Mouse (Mus musculus) MEL (cell line): Measurements from ENCODE around the gene Fgf11. TPM values are rescaled to one million over a fixed set of nuclear protein-coding genes. Genes with fewer than 3 reads are reported as not detected.

ENCODE experiments used
- E2F4 ChIP-seq: IDR thresholded peaks from 2 replicates; pipeline ENCODE4 v1.6.1; 2011; ENCODE audit warnings: low read depth, low read length, improper control_type of control experiment, borderline replicate concordance
- ELF1 ChIP-seq: IDR thresholded peaks from 2 replicates; pipeline ENCODE4 v1.6.1; 2014; ENCODE audit warnings: low read depth, mild to moderate bottlenecking, inconsistent platforms, low read length, improper control_type of control experiment, moderate library complexity
- EP300 ChIP-seq, 2 experiments: IDR thresholded peaks; 2 replicates each; pipeline ENCODE4 v1.6.1; 2011; ENCODE audit warnings: improper control_type of control experiment in 2 of 2, low read length in 2 of 2, low read depth in 1 of 2, mild to moderate bottlenecking in 1 of 2
- GATA1 ChIP-seq: IDR thresholded peaks from 2 replicates; pipeline ENCODE4 v1.6.1; 2011; ENCODE audit warnings: low read depth, low read length, improper control_type of control experiment
- HCFC1 ChIP-seq: IDR thresholded peaks from 2 replicates; pipeline ENCODE4 v1.6.1; 2012; ENCODE audit warnings: low read depth, mild to moderate bottlenecking, inconsistent platforms, low read length, improper control_type of control experiment, moderate library complexity
- JUND ChIP-seq: IDR thresholded peaks from 2 replicates; pipeline ENCODE4 v1.6.1; 2011; ENCODE audit warnings: low read depth, mild to moderate bottlenecking, improper control_type of control experiment, low read length
- KAT2A ChIP-seq: conservative IDR thresholded peaks from 2 replicates; pipeline ENCODE4 v1.6.1; 2012; ENCODE audit warnings: low read depth, low read length, improper control_type of control experiment, inconsistent platforms
- MXI1 ChIP-seq: IDR thresholded peaks from 2 replicates; pipeline ENCODE4 v1.6.1; 2011; ENCODE audit warnings: mild to moderate bottlenecking, low read depth, low read length, improper control_type of control experiment
- MYB ChIP-seq: IDR thresholded peaks from 2 replicates; pipeline ENCODE4 v1.6.1; 2011; ENCODE audit warnings: mild to moderate bottlenecking, low read depth, low read length, improper control_type of control experiment
- MYC ChIP-seq: IDR thresholded peaks from 2 replicates; pipeline ENCODE4 v1.6.1; 2011; ENCODE audit warnings: low read depth, mild to moderate bottlenecking, low read length, improper control_type of control experiment, moderate library complexity
- POLR2A ChIP-seq, 2 experiments: IDR thresholded peaks; 2 replicates each; pipeline ENCODE4 v1.6.1; 2011 to 2012; ENCODE audit warnings: low read length in 2 of 2, mild to moderate bottlenecking in 2 of 2, control low read depth in 1 of 2, improper control_type of control experiment in 1 of 2, low read depth in 1 of 2, moderate library complexity in 1 of 2; ENCODE audit not compliant: control insufficient read depth in 1 of 2, insufficient read depth in 1 of 2, poor library complexity in 1 of 2
- POLR2AphosphoS2 ChIP-seq: IDR thresholded peaks from 2 replicates; pipeline ENCODE4 v1.6.1; 2011; ENCODE audit warnings: low read length, improper control_type of control experiment
- POLR2AphosphoS5 ChIP-seq: IDR thresholded peaks from 2 replicates; pipeline ENCODE4 v1.6.1; 2012; ENCODE audit warnings: low read depth, borderline replicate concordance, mild to moderate bottlenecking, inconsistent platforms, low read length, moderate library complexity, mixed read lengths
- RAD21 ChIP-seq: IDR thresholded peaks from 2 replicates; pipeline ENCODE4 v1.6.1; 2011; ENCODE audit warnings: mild to moderate bottlenecking, low read depth, low read length, improper control_type of control experiment
- RCOR1 ChIP-seq: IDR thresholded peaks from 2 replicates; pipeline ENCODE4 v1.6.1; 2012; ENCODE audit warnings: low read depth, mild to moderate bottlenecking, inconsistent platforms, low read length, improper control_type of control experiment
- SMC3 ChIP-seq: IDR thresholded peaks from 2 replicates; pipeline ENCODE4 v1.6.1; 2011; ENCODE audit warnings: low read depth, low read length, improper control_type of control experiment
- TAL1 ChIP-seq: IDR thresholded peaks from 2 replicates; pipeline ENCODE4 v1.6.1; 2012; ENCODE audit warnings: mild to moderate bottlenecking, inconsistent platforms, low read length, moderate library complexity, mixed read lengths
- TBP ChIP-seq: IDR thresholded peaks from 2 replicates; pipeline ENCODE4 v1.8.0; 2011; ENCODE audit warnings: low read depth, low read length, improper control_type of control experiment
- TCF12 ChIP-seq: IDR thresholded peaks from 2 replicates; pipeline ENCODE4 v1.6.1; 2014; ENCODE audit warnings: low read depth, mild to moderate bottlenecking, inconsistent platforms, low read length, improper control_type of control experiment, moderate library complexity
- UBTF ChIP-seq: IDR thresholded peaks from 2 replicates; pipeline ENCODE4 v1.6.1; 2012; ENCODE audit warnings: low read depth, mild to moderate bottlenecking, inconsistent platforms, low read length, improper control_type of control experiment, moderate library complexity, borderline replicate concordance; ENCODE audit not compliant: insufficient read depth
- USF1 ChIP-seq: IDR thresholded peaks from 2 replicates; pipeline ENCODE4 v1.6.1; 2014; ENCODE audit warnings: low read depth, mild to moderate bottlenecking, inconsistent platforms, low read length, improper control_type of control experiment, moderate library complexity
- ZC3H11A ChIP-seq: IDR thresholded peaks from 2 replicates; pipeline ENCODE4 v1.6.1; 2012; ENCODE audit warnings: low read depth, mild to moderate bottlenecking, inconsistent platforms, low read length, improper control_type of control experiment
- ZMIZ1 ChIP-seq: IDR thresholded peaks from 2 replicates; pipeline ENCODE4 v1.6.1; 2012; ENCODE audit warnings: low read depth, mild to moderate bottlenecking, inconsistent platforms, low read length, improper control_type of control experiment, moderate library complexity
- ZNF384 ChIP-seq: IDR thresholded peaks from 2 replicates; pipeline ENCODE4 v1.6.1; 2012; ENCODE audit warnings: low read depth, mild to moderate bottlenecking, inconsistent platforms, low read length, improper control_type of control experiment
- polyA plus RNA-seq, 2 experiments: library from polyadenylated mRNA; stranded (reverse) in 1 of 2; unstranded in 1 of 2; fragments of >175 nt in 1 of 2; fragments of >200 nt in 1 of 2; gene quantifications; 2 replicates each; pipeline versions ENCODE4 v1.2.1 to v1.2.4; 2012; ENCODE audit warnings: low replicate concordance in 2 of 2, low read depth in 1 of 2; ENCODE audit not compliant: insufficient read length in 2 of 2, insufficient read depth in 1 of 2, missing spikeins in 1 of 2
- total RNA-seq: library from RNA; depleted of rRNA; stranded (reverse); fragments of 300-350 nt; gene quantifications from 2 replicates; pipeline ENCODE4 v1.2.3, GENCODE M21; 2012

Fgf11 gene
- total and polyA plus RNA-seq, 3 experiments = 5.1 to 26.8 TPM; not detected in 1

DNA sequence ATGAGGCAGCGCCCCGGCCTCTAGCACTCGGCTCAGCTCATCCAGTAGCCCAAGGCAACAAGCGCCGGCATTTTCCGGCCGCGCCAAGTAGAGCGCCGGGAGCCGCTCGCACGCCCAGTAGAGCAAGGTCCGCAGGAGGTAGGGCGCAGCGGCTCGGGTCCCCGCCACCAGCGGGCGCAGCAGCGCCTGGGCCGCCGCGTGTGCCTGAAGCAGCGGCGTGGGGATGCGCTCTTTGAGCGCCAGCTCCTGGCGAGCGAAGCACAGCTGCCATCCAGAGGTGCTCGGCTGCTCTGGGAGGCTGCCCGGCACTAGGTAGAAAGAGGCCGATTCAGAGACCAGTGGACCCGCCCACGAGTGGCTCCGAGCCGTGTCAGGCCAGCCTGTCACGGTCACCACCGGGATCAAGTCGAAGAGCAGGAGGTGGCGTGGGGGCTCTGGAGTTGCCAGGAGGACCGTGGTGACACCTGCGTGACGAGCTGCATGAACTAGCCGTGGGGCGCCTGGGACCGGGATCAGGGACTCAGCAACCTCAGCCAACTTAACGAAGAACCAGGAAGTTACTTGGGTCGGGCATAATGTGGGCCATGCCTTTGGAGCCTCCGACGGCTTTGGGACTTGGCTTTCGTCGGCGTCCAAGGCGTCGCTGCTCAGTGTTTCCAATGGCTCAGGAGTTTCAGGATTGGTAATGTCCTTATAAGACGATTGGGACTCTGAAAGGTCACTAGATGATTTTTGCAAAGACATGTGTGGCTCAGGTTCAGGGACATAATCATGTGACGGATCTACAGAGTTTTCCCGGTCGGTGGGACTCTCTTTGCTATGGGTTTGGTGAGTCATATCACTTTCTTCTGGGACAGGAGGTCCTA is 2.4 kb upstream of the Fgf11 start (continued):
- no peak for TF ChIP-seq JUND
- TF ChIP-seq TBP = 0 out of 2 replicates have a peak, but pooled peaks have one; percentile 25
- TF ChIP-seq MYC = peak; percentile 37; the same call in 1 of the 2 replicates
- no peak for TF ChIP-seq E2F4
- no peak for TF ChIP-seq GATA1
- TF ChIP-seq ZC3H11A = 0 out of 2 replicates have a peak, but pooled peaks have one; percentile 4
- 0 out of 2 replicates have a peak, but pooled peaks have one; percentile 44 for TF ChIP-seq ELF1
- TF ChIP-seq POLR2AphosphoS2 = no peak
- TF ChIP-seq SMC3 = peak; percentile 53
- no peak for TF ChIP-seq ZNF384
- TF ChIP-seq RAD21 = peak; percentile 24
- no peak for TF ChIP-seq KAT2A
- TF ChIP-seq TCF12 = no peak
- no peak for TF ChIP-seq TAL1
- TF ChIP-seq MYB = no peak
- TF ChIP-seq POLR2AphosphoS5 = no peak
- no peak for TF ChIP-seq EP300 (IDR thresholded peaks at IDR 0.05; ENCODE audit: low read depth in 1 of 2, low read length in 2 of 2)
- TF ChIP-seq MXI1 = peak; percentile 81
- TF ChIP-seq ZMIZ1 = no peak
- TF ChIP-seq POLR2A (IDR thresholded peaks at IDR 0.05; ENCODE audit: control insufficient read depth in 1 of 2, insufficient read depth in 1 of 2, low read depth in 1 of 2, low read length in 2 of 2, poor library complexity in 1 of 2) = peak; percentile 54 to 68; a peak in 3 of 4 replicates
- no peak; the same call in 1 of the 2 replicates for TF ChIP-seq UBTF
- no peak; the same call in 1 of the 2 replicates for TF ChIP-seq HCFC1
- no peak for TF ChIP-seq RCOR1
- TF ChIP-seq USF1 = peak; percentile 53; the same call in 1 of the 2 replicates
